Mouse (Mus musculus) heart, postnatal 25 days (tissue): ENCODE results near the gene Itga3. TPM values are rescaled to one million over a fixed set of nuclear protein-coding genes. Genes with fewer than 3 reads are reported as not detected.

ENCODE experiments used
- DNase-seq: peaks from one replicate; pipeline ENCODE4 v3.0.0; 2022; ENCODE audit warnings: low spot score
- intact Hi-C: fragments of 180-260 bp; cut with DNase I; formaldehyde crosslinking; loops from one replicate; pipeline ENCODE4 v1.15.1; 2025
- total RNA-seq, 2 experiments: library from RNA; stranded (reverse); gene quantifications; 2 replicates each; pipeline ENCODE4 v1.2.3; 2021

Gene Itga3
- total RNA-seq, 2 experiments from 2014 or later = 10.8 to 11.7 TPM

DNA sequence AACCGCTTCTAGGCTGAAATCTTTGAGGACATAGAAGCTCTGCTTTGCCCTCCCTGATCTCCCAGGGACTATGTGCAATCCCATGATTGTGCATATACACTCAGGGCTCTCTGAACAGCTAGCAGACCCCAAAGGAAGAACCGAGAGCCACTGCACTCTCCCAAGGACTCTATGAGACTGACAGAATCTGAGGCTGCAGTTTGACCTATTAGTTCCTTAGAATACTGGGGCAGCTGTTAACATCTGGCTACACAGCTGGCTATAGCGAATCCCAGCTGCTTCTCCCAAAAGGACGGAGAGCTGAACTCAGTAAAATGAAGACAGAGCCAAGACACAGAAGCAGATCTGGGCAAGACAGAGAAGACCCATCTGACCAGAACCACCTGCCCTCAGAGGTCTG lies 2.8 kb downstream of the Itga3 start:
- intact Hi-C loops = no loop called here
- DNase-seq = no peak

GRCm38 (mm10) chr11:95072804-95073203 lies 3.8 kb downstream of the Itga3 start:
- DNase-seq = no peak
- intact Hi-C loops = no loop called here

GRCm38 (mm10) chr11:95072136-95072535 lies 4.5 kb downstream of the Itga3 start:
- intact Hi-C loops = no loop called here
- no peak for DNase-seq

- DNase-seq = no peak
These were observed 5.3 kb downstream of the Itga3 start for GRCm38 (mm10) chr11:95071266-95071665.

DNA sequence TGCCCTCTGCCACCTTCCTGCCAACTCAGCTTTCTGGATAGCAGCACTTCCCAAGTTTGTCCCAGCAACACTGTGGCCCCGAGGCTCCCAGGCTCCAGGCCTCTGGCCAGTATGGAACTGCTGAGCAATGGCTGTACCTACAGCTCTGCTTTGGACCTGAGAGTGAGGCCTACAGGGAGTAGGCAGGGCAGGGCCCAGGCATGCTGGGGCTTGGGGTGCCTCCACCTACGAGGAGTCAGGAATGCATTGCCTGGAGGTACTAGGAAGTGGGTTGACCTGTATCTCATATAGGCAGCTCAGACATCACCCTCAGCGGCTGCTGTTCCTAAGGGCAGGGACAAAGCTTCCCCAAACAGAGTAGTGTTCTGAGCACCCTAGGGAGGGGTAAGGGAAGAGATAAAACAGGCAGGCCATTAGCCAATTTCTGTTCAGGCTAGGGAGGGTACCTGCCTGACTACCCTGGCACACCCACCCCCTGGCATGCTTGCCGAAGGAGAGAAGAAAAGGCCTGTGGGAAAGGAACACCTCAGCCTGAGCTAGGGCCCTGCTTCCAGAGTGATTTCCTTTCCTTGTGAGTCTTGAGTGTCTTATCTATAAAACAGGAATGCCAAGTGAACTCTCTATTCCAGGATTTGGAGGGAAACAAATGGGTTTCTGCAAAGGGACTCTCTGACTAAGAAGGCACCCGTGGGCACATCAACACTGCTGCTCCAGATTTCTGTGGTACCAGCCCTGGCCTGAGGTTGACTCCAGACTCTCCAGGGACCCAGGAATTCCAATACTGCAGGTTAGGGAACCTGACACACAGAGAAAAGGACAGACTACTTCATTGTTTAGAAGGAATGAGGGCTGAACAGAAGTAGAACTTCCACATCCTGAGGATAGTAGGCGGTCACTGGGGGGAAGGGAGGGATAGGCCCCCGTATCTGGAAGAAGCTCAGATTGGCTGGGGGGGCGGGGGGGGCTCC lies 6.2 kb downstream of the Itga3 start:
- intact Hi-C loops = no loop called here
- DNase-seq = no peak

More at GRCm38 (mm10) chr11:95071266-95071665, 5.3 kb downstream of the Itga3 start:
- intact Hi-C loops = no loop called here

DNA sequence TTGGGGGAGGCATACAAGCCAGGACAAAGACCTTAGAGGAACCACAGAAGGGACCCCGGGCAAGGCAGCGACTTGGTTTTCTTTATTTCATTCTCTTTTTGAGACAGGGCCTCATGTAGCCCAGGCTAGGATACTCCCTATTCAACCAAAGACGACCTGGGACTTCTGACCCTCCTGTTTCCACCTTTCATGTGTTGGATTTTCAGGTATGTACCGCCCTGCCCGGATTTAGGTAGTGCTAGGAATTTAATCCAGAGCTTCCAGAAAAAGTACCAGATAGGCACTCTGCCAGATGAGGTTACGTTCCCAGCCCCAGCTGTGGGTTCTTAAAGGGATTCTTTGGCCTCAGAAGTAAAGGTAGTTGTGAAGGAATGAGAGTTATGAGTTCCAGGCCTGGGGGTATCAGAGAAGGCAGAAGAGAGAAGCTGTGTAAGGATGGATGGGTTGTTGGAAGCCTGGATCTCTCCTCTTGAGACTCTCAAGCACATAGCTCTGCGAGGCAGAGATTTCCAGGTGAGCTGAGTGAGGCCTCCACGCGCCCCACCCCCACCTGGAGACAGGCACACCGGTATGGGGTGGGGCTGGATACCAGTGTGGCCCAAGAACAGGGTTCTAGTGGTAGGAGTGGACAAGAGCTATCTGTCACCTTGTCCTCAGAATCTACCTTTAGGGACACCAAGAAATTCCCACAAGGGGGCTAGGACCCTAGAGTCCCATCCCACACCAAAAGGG lies 7.2 kb downstream of the Itga3 start:
- intact Hi-C loops = no loop called here
- no peak for DNase-seq

DNA sequence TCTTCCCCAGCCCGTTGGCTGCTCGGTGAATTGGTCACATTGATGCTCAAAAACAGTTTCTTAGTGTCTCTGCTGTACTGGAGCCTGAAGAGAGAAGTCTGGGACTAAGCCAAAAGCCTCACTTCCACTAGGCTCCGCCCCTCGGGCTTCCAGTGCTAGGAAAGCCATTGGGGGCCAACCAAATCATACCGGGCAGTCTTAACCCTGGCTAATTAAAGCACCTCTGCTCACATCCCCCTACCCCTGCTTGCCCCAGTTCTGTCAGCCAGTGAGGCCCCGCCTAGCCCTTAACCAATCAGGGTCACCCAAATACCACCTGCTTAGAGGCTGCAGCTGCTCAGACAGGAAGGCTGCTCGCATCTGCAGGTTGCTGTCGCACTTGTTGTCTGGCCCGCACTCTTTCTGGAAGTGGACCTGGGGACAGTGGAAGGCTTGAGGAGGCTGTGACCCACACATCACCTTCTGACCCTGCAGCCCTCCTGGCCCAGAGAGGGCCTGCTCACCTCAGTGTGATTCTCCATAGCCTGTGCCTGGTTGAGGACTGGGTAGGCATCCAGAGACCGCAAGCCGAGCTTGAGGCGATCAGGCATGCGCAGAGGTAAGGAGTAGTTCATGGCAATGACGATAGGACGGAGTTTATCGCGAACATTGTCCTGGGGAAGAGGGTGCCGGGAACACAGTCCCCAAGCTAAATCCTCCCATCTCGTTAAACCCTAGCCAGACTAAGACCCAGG lies 19.7 kb downstream of the Itga3 start:
- no peak for DNase-seq
- intact Hi-C loops = no loop called here

DNA sequence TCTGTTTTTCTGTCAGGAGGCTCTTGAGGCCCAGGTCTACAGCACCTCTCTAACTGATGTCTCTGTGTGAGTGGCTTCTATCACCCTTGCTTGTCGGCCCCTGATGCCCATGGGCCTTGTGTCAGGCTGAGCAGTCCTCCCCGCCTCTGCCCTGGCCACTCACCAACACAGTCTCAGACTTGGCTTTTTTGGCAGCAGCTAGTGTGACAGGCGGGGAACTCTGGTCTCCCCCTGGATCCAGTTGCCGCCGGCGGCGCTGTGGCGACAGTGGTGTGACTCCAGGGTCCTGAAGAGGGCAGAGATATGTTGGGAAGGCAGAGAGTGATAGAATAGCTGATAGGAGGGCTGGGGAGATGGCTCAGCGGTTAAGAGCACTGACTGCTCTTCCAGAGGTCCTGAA lies 23.5 kb downstream of the Itga3 start:
- DNase-seq = no peak
- intact Hi-C loops = no loop called here

DNA sequence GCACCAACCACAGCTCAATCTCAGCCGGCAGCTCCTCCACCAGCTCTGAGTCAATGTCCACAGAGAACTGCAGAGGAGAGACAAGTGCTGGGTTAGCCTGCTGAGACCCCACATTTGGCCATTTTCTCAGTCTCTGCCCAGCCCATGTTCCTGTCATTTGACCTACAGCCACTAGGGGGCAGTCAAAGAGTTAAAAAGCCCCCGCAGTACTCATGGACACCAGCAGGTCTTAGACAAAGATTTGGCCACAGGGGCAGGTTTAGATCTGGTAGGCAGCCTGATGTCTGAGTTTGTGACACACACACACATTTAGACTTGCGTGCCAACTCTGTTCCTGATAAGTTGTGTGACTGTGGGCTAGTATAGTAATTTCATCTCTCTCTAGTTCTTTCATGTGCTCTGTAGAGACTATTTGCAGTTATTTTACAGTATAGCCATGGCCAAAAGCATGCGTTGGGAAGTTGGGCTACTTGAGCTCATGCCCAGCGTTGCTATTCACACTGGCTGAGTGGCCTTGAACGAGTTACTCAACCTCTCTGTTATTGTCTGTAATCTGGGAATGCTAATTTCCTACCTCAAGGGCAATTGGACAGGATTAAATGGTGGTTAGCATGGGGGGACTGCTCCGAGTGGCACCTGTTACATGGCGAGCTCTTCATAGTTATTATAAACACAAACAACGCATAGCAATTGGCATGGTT lies 29.5 kb downstream of the Itga3 start:
- DNase-seq = no peak
- intact Hi-C loops = loop anchor here (1.0 to 5.0 kb wide), 2 partner anchors 60 to 205 kb away; no protein-coding TSS in a partner anchor

GRCm38 (mm10) chr11:95044185-95044870 lies 32.3 kb downstream of the Itga3 start:
- intact Hi-C loops = no loop called here
- DNase-seq = no peak

- DNase-seq = no peak
- intact Hi-C loops = no loop called here
These were observed 33.0 kb downstream of the Itga3 start for GRCm38 (mm10) chr11:95043608-95044007.

- intact Hi-C loops = no loop called here
- DNase-seq = no peak
These were observed 33.5 kb downstream of the Itga3 start for GRCm38 (mm10) chr11:95043060-95043459.

DNA sequence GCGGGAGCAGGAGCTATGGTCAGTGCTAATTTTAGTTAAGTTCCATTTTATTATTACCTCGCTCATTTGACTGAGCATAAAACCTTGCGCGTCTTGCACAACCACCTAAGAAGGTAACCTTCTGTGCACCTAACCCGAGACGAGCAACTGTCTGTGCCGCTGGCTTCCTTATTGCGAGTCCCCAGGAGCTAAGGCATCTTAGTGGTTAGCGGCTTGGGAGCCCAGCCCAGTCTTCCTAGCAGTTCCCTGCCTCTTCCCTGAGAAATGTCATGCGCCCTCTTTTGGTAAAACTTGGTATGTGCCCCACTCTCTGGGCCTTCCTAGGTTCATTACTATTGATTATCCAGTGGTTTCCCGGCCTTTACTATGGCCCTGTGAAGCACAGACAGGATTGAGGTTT lies 34.5 kb downstream of the Itga3 start:
- peak; percentile 61 for DNase-seq
- intact Hi-C loops = no loop called here

DNA sequence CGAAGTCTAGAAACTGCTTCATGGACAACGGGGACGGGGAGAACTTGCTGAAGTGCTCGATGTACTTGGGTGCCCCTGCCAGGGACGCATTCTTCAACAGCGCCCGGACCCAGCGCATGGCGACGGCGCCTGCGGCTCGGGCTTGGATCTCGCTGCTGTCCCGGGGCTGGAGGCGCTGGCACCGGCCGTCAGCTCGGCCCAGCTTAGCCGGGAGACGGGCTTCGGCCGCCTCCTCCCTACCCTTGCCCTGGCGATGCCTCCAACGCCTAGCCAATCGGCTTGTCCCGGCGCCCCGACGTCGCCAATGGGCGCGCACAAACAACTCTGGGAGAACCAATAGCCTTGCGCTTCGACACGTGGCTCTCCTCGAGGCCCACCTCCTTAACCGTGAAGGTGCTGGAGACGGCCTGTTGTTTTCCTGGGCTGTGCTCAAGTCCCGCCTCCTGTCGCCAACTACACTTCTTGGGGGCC lies 35.4 kb downstream of the Itga3 start, which contains the start of gene Pdk2:
Pdk2 (minus strand) TSS at position 216 of the 471 bp plus-strand sequence.
- DNase-seq = peak; percentile 96
- intact Hi-C loops = no loop called here

GRCm38 (mm10) chr11:95040491-95041138 lies 36.0 kb downstream of the Itga3 start:
- DNase-seq = peak; percentile 66
- intact Hi-C loops = no loop called here

GRCm38 (mm10) chr11:95039766-95040165 lies 36.8 kb downstream of the Itga3 start:
- intact Hi-C loops = no loop called here
- no peak for DNase-seq

- intact Hi-C loops = no loop called here
- DNase-seq = no peak
These were observed 37.6 kb downstream of the Itga3 start for GRCm38 (mm10) chr11:95038818-95039655.
